Mouse (Mus musculus): Measurements from ENCODE around the gene Specc1. TPM values are rescaled to one million over a fixed set of nuclear protein-coding genes. Genes with fewer than 3 reads are reported as not detected.

Specc1 gene
- total RNA-seq, 2 experiments from 2014 or later, result 243 to 459 TPM

DNA sequence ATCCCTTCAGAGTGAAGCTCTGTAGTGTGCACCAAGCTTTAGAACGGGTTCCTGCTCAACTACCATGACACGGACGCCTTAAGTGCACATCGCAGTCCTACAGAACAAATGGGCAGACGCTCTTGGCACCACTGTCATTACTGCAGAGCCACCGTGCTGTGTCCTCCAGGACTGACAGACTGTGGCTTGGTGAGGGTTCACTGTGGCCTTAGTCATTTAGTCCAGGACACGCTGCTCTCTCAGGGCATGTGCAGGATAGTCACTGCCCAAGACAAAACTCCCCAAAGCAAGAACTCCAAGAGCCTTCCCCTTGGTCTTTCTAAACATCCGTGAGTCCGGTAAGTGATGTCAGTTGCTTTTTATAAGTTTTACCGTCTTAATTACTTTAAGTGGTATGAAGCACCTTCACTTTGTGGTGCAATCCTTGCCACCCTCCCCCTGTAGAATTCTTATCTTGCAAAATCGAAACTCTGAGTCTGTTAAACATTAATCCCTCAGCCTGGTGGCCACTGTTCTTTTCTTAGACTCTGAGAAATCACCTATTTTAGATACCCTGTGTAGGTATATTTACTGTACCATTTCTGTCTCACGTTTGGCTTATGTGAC, 256.9 kb downstream of the Specc1 start:
- ATAC-seq (replicated peaks; ENCODE audit: low FRiP score, poor library complexity, severe bottlenecking), result no peak

DNA sequence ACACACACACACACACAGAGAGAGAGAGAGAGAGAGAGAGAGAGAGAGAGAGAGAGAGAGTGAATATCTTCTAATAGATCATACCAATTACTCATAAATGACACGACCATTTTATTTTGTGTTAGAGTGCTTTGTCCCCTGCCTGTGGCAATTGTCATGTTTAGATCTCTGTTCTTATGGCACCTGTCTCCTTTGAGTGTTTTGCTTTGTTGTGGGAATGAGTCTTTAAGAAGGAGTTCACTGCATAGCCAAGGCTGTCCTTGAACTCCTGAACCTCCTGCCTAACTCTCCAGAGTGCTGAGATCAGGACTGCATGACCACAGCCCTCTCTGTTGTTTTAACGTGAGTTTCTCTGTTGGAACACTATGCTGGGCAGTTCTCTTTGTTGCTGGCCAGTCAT, 258.5 kb downstream of the Specc1 start:
- ATAC-seq (replicated peaks; ENCODE audit: low FRiP score, poor library complexity, severe bottlenecking), result no peak

DNA sequence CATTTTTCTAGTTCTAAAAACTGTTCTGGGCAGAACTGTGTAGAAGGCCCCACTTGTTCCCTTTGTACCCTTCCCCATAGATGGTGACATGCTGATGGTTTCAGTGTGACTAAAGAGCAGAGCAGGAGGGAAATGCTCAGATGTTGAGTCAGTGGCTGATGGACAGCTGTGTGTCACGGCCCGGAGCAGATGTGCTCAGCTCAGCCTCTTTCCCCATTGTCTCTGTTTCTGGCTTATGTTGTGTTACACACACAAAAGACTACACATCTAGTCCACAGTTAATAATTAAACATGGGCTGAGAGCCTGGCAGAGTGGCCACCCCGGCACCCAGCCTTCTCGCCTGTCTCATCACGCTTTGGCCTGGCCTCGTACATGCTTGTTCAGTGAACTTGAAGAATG, 261.2 kb downstream of the Specc1 start:
- ATAC-seq (replicated peaks; ENCODE audit: low FRiP score, poor library complexity, severe bottlenecking), result no peak

DNA sequence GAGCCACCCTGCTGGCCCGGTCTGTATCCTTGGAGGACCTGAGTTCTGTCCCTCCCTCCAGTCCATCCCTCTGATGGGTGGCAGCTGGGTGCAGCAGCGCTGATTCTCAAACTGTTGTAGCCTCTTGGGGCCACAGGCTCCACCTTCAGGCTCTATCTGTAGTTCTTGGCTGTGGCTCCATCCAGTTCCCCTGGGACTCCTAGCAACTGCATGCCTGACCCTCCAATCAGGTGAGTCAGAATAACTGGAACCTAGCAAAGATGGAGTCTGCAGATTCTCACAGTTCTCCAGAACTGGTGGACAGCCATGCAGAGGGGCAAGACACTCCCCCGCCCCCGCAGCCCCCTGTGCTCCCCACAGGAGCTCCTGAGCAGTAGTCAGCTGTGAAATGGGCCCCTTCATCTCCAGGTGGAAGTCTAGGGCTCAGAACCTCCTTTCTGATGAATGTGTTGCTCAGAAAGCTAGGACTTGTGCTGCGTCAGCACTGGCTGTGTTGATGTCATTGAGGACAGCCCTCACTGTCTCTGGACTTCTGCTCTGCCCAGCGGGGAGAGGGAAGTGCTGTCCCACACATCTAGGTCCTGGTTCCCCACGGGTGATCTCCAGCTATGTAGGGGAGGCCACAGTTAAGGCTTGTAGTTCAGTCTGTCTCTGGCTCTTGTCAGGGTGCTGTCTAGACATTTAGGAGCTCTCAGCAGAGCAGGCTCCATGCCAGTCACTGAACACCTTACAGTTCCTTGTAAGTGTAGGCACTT, 264.4 kb downstream of the Specc1 start:
- no peak for ATAC-seq (replicated peaks; ENCODE audit: low FRiP score, poor library complexity, severe bottlenecking)

DNA sequence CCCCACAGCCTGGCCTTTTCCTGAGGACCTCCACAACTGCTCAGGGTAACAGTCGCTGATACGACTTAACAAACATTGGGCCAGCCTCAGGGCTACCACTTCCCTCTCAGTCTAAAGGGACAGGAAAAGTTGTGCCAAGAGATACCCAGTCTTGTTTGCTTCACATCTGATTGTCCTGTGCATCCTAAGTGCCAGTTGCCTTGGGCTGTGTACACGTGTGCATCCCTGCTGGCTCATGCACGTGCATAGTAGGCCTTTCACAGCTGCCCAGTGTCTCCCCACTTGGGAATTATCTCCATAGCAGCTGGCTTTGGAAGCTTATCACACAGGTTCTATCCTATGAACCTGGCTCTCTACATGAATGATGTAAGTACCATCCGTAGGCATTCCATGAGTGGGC, 266.9 kb downstream of the Specc1 start:
- ATAC-seq (replicated peaks; ENCODE audit: low FRiP score, poor library complexity, severe bottlenecking), result no peak

DNA sequence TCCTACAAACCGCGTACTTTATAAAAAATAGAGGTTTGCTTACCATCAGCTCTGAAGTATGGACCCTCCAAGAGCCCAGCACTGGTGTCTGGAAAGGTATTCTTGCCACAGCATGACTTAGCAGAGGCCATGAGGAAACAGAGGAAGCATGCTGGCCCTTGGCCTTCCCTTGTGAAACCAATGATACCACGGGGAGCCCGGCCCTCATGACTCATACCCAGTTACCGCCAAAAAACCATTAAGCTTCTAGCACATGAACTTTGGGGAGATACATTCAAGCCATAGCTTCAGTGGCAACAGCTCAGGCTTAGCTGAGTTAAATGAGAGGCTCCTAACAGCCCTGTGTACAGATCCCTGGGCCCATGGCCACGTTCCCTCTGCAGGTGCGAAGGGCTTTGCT, 267.4 kb downstream of the Specc1 start:
- no peak; the same call in 1 of the 2 replicates for ATAC-seq (replicated peaks; ENCODE audit: low FRiP score, poor library complexity, severe bottlenecking)

GRCm38 (mm10) chr11:62224797-62225196, 268.2 kb downstream of the Specc1 start:
- no peak for ATAC-seq (replicated peaks; ENCODE audit: low FRiP score, poor library complexity, severe bottlenecking)

DNA sequence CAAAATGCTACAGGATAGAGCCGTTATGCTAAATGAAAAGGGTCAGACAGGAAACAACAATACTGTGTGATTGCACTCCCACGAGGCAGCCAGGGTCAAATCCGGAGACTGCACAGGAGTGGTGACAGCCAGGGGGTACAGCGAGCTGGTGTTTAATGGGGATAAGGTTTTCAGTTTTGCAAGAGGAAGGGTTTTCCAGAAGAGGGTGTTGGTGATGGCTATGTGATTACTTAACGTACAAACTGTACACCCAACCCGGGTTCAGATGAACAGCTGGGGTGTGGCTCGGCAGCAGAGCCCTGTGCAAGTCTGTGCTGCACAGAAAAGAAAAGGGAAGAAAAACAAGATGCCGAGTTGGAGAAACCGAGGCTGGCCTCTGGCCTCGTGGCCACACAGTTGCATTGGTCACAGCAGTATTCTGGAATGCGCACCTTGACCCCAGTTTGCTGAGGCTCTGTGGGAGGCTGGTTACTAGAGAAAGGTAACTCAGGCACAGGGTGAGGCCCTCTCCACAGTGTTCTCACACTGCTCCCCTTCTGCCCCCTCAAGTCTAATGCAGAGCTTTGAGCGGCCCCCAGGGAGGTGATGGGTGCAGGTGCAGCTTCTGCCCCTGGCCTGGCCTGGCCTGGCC, 284.2 kb downstream of the Specc1 start:
- ATAC-seq (replicated peaks; ENCODE audit: low FRiP score, poor library complexity, severe bottlenecking), result no peak

- no peak for ATAC-seq (replicated peaks; ENCODE audit: low FRiP score, poor library complexity, severe bottlenecking)
Observed at GRCm38 (mm10) chr11:62243871-62244270, 287.3 kb downstream of the Specc1 start.

GRCm38 (mm10) chr11:62244471-62244870, 287.9 kb downstream of the Specc1 start:
- no peak for ATAC-seq (replicated peaks; ENCODE audit: low FRiP score, poor library complexity, severe bottlenecking)

DNA sequence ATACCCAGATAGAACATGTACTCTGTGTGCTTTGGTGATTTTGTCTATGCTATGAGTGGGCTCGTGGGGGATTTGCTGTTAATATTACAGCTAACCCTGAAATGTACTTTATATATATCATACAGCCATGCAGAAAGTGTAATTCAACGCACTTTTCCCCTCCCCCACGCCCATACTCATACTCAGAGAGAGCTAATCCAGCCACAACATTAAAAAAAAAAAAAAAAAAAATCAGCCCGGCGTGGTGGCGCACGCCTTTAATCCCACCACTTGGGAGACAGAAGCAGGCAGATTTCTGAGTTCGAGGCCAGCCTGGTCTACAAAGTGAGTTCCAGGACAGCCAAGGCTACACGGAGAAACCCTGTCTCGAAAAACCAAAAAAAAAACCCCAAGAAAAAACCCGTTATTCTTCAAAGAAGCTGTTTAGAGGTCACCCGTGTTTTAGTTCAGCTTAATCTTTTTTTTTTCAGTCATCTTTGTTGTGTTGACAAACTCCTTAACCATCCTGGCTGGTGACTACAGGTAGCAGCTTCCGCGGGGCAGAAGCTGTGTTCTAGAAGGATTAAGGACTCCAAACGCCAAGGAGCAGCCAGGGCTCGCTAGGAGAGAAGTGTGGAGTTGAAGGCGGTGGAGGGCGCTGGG, 291.3 kb downstream of the Specc1 start:
- no peak for ATAC-seq (replicated peaks; ENCODE audit: low FRiP score, poor library complexity, severe bottlenecking)

GRCm38 (mm10) chr11:62248401-62249244, 292.1 kb downstream of the Specc1 start, which contains the start of gene Adora2b:
Gene Adora2b (plus strand): TSS chr11:62248984.
- no peak for ATAC-seq (replicated peaks; ENCODE audit: low FRiP score, poor library complexity, severe bottlenecking)

- no peak for ATAC-seq (replicated peaks; ENCODE audit: low FRiP score, poor library complexity, severe bottlenecking)
Observed at GRCm38 (mm10) chr11:62249266-62250037, 292.9 kb downstream of the Specc1 start.

DNA sequence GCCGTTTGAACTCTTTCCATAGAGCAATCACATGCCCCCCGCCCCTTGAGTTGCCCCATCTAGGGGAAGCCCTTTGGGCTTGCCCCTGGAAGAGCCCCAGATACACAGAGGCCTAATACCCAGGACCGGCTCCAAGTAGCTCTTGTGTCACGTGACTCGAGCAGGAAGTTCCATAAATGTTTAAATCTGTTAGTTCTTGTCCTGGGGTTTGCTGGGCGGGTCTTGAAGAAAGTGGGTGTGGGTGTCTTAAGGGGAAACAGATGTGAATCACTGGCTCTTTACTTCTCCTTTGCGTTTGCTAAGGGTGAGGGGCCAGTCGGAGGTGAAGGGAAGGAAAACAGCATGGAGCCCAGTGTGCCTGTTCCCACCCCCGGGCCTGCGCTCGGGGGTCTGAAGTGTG, 294.5 kb downstream of the Specc1 start:
- no peak for ATAC-seq (replicated peaks; ENCODE audit: low FRiP score, poor library complexity, severe bottlenecking)

- ATAC-seq (replicated peaks; ENCODE audit: low FRiP score, poor library complexity, severe bottlenecking), result no peak
Observed at GRCm38 (mm10) chr11:62253380-62253779, 296.8 kb downstream of the Specc1 start.

- no peak for ATAC-seq (replicated peaks; ENCODE audit: low FRiP score, poor library complexity, severe bottlenecking)
Observed at GRCm38 (mm10) chr11:62259214-62259613, 302.7 kb downstream of the Specc1 start.

DNA sequence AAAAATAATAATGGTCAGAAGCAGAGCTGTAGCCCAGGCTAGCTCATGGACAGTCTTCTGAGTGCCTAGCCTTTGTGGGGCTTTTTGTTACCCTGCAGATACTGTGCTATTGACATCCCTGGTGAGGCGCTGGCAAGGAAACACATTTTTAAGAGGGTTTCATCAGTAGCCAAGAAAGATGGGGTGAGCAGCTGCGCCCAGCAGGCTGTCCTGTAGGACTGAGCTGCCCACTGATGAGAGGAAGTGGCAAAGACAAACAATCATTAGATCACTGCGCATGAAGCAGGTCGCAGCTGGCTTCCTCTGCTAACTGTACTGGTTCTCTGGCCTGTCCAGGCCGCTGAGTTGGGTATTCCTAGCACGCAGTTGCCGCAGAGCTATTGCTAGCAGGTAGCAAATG, 307.0 kb downstream of the Specc1 start:
- ATAC-seq (replicated peaks; ENCODE audit: low FRiP score, poor library complexity, severe bottlenecking), result no peak

- ATAC-seq (replicated peaks; ENCODE audit: low FRiP score, poor library complexity, severe bottlenecking), result no peak
Observed at GRCm38 (mm10) chr11:62264018-62264417, 307.5 kb downstream of the Specc1 start.

DNA sequence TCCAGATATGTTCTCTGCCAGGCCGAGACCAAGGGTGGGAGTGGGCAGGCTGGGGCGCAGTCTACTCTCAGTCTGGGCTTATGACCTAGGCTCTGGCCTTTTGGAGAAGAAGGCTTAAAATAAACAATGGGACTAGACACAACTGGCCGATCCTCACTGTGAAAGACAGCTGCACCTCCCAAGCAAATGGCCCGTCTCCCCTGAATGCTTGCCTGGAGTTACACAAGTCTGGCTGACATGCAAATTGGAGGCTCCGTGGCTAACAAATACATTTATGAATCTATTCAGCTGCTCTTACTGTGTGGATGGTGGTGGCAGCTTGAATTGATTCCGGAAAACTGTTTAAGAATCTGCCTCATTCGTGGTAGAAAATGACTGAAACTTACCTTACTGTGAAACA, 309.1 kb downstream of the Specc1 start:
- no peak for ATAC-seq (replicated peaks; ENCODE audit: low FRiP score, poor library complexity, severe bottlenecking)
